In the genomic region with DNA sequence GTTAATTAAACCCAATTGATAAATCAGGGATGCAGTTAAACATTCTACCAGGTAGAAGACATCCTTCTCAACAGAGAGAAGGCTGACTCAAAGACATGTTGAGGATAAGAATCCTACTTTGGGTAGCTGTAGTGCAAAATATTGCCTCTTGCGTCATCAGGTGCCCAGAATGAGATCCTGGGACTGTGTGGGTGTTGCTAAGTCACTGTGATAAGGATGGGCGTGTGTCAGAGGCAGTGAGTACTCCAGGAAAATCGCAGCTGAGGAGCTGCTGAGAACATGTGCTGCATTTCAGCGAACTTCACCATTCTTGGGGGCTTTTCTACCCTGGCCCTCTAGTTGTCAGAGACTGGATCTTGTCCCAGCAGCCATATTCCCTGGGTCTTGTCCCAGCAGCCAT, we compare ENCODE assay signal across 21 mouse cellular contexts.
"Had no signal": no experiment of that assay in that cellular context is flagged by ENCODE, and none has a peak within 500 bp of the region (broad histone marks: within the 10 kb centered on the region; RNA-seq: fewer than 3 reads in every experiment).

No protein-coding gene starts in this region.

- DNase-seq: kidney, adult 2 months; kidney, postnatal 25 days; layer of hippocampus, adult 9-11 months; left cerebral cortex, postnatal 4 days; liver, postnatal 0 days; lung, embryonic 14.5 days; lung, postnatal 10 days; lung, postnatal 36 days; midbrain, embryonic 14.5 days; right cerebral cortex, postnatal 25 days; thymus, postnatal 25 days had no signal

- H3K4me3 ChIP-seq: layer of hippocampus, adult 2 months; left cerebral cortex, adult 2 months; limb, embryonic 12.5 days; limb, embryonic 15.5 days; megakaryocyte, embryonic 14.5 days; midbrain, embryonic 10.5 days; stomach, embryonic 15.5 days had no signal

- H3K27me3 ChIP-seq: limb, embryonic 12.5 days; limb, embryonic 15.5 days; stomach, embryonic 15.5 days had no signal

- H3K9me3 ChIP-seq: limb, embryonic 12.5 days; limb, embryonic 15.5 days; megakaryocyte, embryonic 14.5 days; midbrain, embryonic 10.5 days; stomach, embryonic 15.5 days had no signal

- ATAC-seq: liver, postnatal 0 days had no signal

- H3K9ac ChIP-seq: limb, embryonic 12.5 days; limb, embryonic 15.5 days; liver, embryonic 14.5 days; liver, postnatal 0 days; lung, embryonic 14.5 days; stomach, embryonic 15.5 days had no signal

- H3K27ac ChIP-seq: kidney, postnatal 0 days; layer of hippocampus, adult 2 months; left cerebral cortex, adult 2 months; limb, embryonic 12.5 days; limb, embryonic 15.5 days; liver, embryonic 14.5 days; midbrain, embryonic 10.5 days; stomach, embryonic 15.5 days had no signal

- H3K4me2 ChIP-seq: limb, embryonic 12.5 days; limb, embryonic 15.5 days; liver, embryonic 11.5 days; lung, embryonic 14.5 days; stomach, embryonic 15.5 days had no signal

- H3K4me1 ChIP-seq: limb, embryonic 12.5 days; limb, embryonic 15.5 days; megakaryocyte, embryonic 14.5 days; stomach, embryonic 15.5 days had no signal

- H3K36me3 ChIP-seq: limb, embryonic 12.5 days; limb, embryonic 15.5 days; midbrain, embryonic 10.5 days; stomach, embryonic 15.5 days had no signal
